Mouse (Mus musculus): ENCODE data around the gene Thrb.

GRCm38 (mm10) chr14:17911157-17911556 lies 251.1 kb downstream of the Thrb start:
- TF ChIP-seq POLR2A (IDR thresholded peaks at IDR 0.05; ENCODE audit: low read depth, low read length) = no peak
- TF ChIP-seq CTCF (conservative IDR thresholded peaks at IDR 0.05; ENCODE audit: insufficient read depth, insufficient read length, low read depth, low read length) = no peak
